Mouse (Mus musculus): ENCODE measurements at regions not wholly inside any gene's neighbourhood (a gene's known extent, or its start where the extent isn't known, plus 50 kb on each side); places are given as distances from the start of the nearest gene placed in this dataset.
"Not testable (repeated sequence)": the region's sequence is repeated elsewhere in the genome, so short reads cannot be mapped to it uniquely, and the experiment has no call there.

GRCm38 (mm10) chr4:81540496-81540895 lies 97.9 kb upstream of the Mpdz start:
- no peak for TF ChIP-seq FLI1 (IDR thresholded peaks at IDR 0.05; ENCODE audit: low read length)
- no peak for TF ChIP-seq GATA1 (IDR thresholded peaks at IDR 0.05; ENCODE audit: borderline replicate concordance, low read length)
- no peaks in the 10 kb centered on the region for H3K27me3 ChIP-seq (replicated peaks)
- no peaks in the 10 kb centered on the region for H3K36me3 ChIP-seq (replicated peaks; ENCODE audit: low read length)
- no peaks in the 10 kb centered on the region for H3K9me3 ChIP-seq
- H3K4me1 ChIP-seq = no peaks in the 10 kb centered on the region
- no peak overlapping the region for H3K4me3 ChIP-seq (replicated peaks)

GRCm38 (mm10) chr4:81539551-81539950 lies 96.9 kb upstream of the Mpdz start:
- H3K36me3 ChIP-seq (replicated peaks; ENCODE audit: low read length) = no peaks in the 10 kb centered on the region
- TF ChIP-seq FLI1 (IDR thresholded peaks at IDR 0.05; ENCODE audit: low read length) = no peak
- TF ChIP-seq GATA1 (IDR thresholded peaks at IDR 0.05; ENCODE audit: borderline replicate concordance, low read length) = no peak
- no peaks in the 10 kb centered on the region for H3K4me1 ChIP-seq
- no peaks in the 10 kb centered on the region for H3K27me3 ChIP-seq (replicated peaks)
- H3K9me3 ChIP-seq = no peaks in the 10 kb centered on the region
- no peak overlapping the region for H3K4me3 ChIP-seq (replicated peaks)

GRCm38 (mm10) chr4:81536795-81537194 lies 94.2 kb upstream of the Mpdz start:
- no peaks in the 10 kb centered on the region for H3K4me1 ChIP-seq
- H3K27me3 ChIP-seq (replicated peaks) = no peaks in the 10 kb centered on the region
- H3K9me3 ChIP-seq = no peaks in the 10 kb centered on the region
- H3K4me3 ChIP-seq (replicated peaks) = no peak overlapping the region
- no peak for TF ChIP-seq FLI1 (IDR thresholded peaks at IDR 0.05; ENCODE audit: low read length)
- TF ChIP-seq GATA1 (IDR thresholded peaks at IDR 0.05; ENCODE audit: borderline replicate concordance, low read length) = no peak
- no peaks in the 10 kb centered on the region for H3K36me3 ChIP-seq (replicated peaks; ENCODE audit: low read length)

- Histone ChIP-seq H3K27me3 (replicated peaks) (no peaks in the 10 kb centered on the region), H3K36me3 (replicated peaks; ENCODE audit: low read length) (no peaks in the 10 kb centered on the region), H3K4me1 (no peaks in the 10 kb centered on the region), H3K9me3 (no peaks in the 10 kb centered on the region), H3K4me3 (replicated peaks) (no peak overlapping the region)
- TF ChIP-seq GATA1 (IDR thresholded peaks at IDR 0.05; ENCODE audit: borderline replicate concordance, low read length) (no peak), FLI1 (IDR thresholded peaks at IDR 0.05; ENCODE audit: low read length) (no peak)
These were observed 87.9 kb upstream of the Mpdz start for GRCm38 (mm10) chr4:81530546-81530945.

- H3K4me3 ChIP-seq (replicated peaks); H3K9me3 ChIP-seq; H3K36me3 ChIP-seq (replicated peaks; ENCODE audit: low read length); H3K4me1 ChIP-seq; H3K27me3 ChIP-seq (replicated peaks): not testable (repeated sequence)
These were observed 76.5 kb upstream of the Mpdz start for GRCm38 (mm10) chr4:81519151-81519550.

GRCm38 (mm10) chr4:81514547-81514946 lies 71.9 kb upstream of the Mpdz start:
- Histone ChIP-seq H3K4me3 (replicated peaks) (no peak overlapping the region), H3K27me3 (replicated peaks) (no peaks in the 10 kb centered on the region), H3K4me1 (no peaks in the 10 kb centered on the region), H3K9me3 (no peaks in the 10 kb centered on the region), H3K36me3 (replicated peaks; ENCODE audit: low read length) (no peaks in the 10 kb centered on the region)
- TF ChIP-seq GATA1 (IDR thresholded peaks at IDR 0.05; ENCODE audit: borderline replicate concordance, low read length) (no peak), FLI1 (IDR thresholded peaks at IDR 0.05; ENCODE audit: low read length) (no peak)

GRCm38 (mm10) chr4:81512396-81512795 lies 69.8 kb upstream of the Mpdz start:
- Histone ChIP-seq H3K4me1 (no peaks in the 10 kb centered on the region), H3K27me3 (replicated peaks) (no peaks in the 10 kb centered on the region), H3K4me3 (replicated peaks) (no peak overlapping the region), H3K9me3 (no peaks in the 10 kb centered on the region), H3K36me3 (replicated peaks; ENCODE audit: low read length) (no peaks in the 10 kb centered on the region)
- TF ChIP-seq GATA1 (IDR thresholded peaks at IDR 0.05; ENCODE audit: borderline replicate concordance, low read length) = no peak
- TF ChIP-seq FLI1 (IDR thresholded peaks at IDR 0.05; ENCODE audit: low read length) = no peak

- Histone ChIP-seq H3K9me3 (no peaks in the 10 kb centered on the region), H3K27me3 (replicated peaks) (no peaks in the 10 kb centered on the region), H3K4me3 (replicated peaks) (no peak overlapping the region), H3K4me1 (no peaks in the 10 kb centered on the region), H3K36me3 (replicated peaks; ENCODE audit: low read length) (no peaks in the 10 kb centered on the region)
- no peak for TF ChIP-seq FLI1 (IDR thresholded peaks at IDR 0.05; ENCODE audit: low read length)
- no peak for TF ChIP-seq GATA1 (IDR thresholded peaks at IDR 0.05; ENCODE audit: borderline replicate concordance, low read length)
These were observed 66.2 kb upstream of the Mpdz start for GRCm38 (mm10) chr4:81508776-81509175.

- no peak for TF ChIP-seq FLI1 (IDR thresholded peaks at IDR 0.05; ENCODE audit: low read length)
- TF ChIP-seq GATA1 (IDR thresholded peaks at IDR 0.05; ENCODE audit: borderline replicate concordance, low read length) = no peak
- no peaks in the 10 kb centered on the region for H3K9me3 ChIP-seq
- H3K4me1 ChIP-seq = no peaks in the 10 kb centered on the region
- H3K27me3 ChIP-seq (replicated peaks) = no peaks in the 10 kb centered on the region
- H3K4me3 ChIP-seq (replicated peaks) = no peak overlapping the region
- no peaks in the 10 kb centered on the region for H3K36me3 ChIP-seq (replicated peaks; ENCODE audit: low read length)
These were observed 64.2 kb upstream of the Mpdz start for GRCm38 (mm10) chr4:81506841-81507240.

- Histone ChIP-seq H3K4me1 (no peaks in the 10 kb centered on the region), H3K27me3 (replicated peaks) (no peaks in the 10 kb centered on the region)
- TF ChIP-seq GATA1 (IDR thresholded peaks at IDR 0.05; ENCODE audit: borderline replicate concordance, low read length) = no peak
- TF ChIP-seq FLI1 (IDR thresholded peaks at IDR 0.05; ENCODE audit: low read length) = no peak
These were observed 63.7 kb upstream of the Mpdz start for GRCm38 (mm10) chr4:81506306-81506705.

GRCm38 (mm10) chr4:81505096-81505495 lies 62.5 kb upstream of the Mpdz start:
- Histone ChIP-seq H3K36me3 (replicated peaks; ENCODE audit: low read length) (no peaks in the 10 kb centered on the region), H3K4me3 (replicated peaks) (no peak overlapping the region), H3K9me3 (no peaks in the 10 kb centered on the region), H3K4me1 (no peaks in the 10 kb centered on the region), H3K27me3 (replicated peaks) (no peaks in the 10 kb centered on the region)
- TF ChIP-seq GATA1 (IDR thresholded peaks at IDR 0.05; ENCODE audit: borderline replicate concordance, low read length) = no peak
- TF ChIP-seq FLI1 (IDR thresholded peaks at IDR 0.05; ENCODE audit: low read length) = no peak

More at GRCm38 (mm10) chr4:81506306-81506705, 63.7 kb upstream of the Mpdz start:
- Histone ChIP-seq H3K36me3 (replicated peaks; ENCODE audit: low read length) (no peaks in the 10 kb centered on the region), H3K4me3 (replicated peaks) (no peak overlapping the region), H3K9me3 (no peaks in the 10 kb centered on the region)
